Mouse (Mus musculus) hematopoietic stem cell, adult 5-6 weeks (primary cell): ENCODE measurements around the gene Slc27a3. TPM values are rescaled to one million over a fixed set of nuclear protein-coding genes. Genes with fewer than 3 reads are reported as not detected.
"Not testable (repeated sequence)": the region's sequence is repeated elsewhere in the genome, so short reads cannot be mapped to it uniquely, and the experiment has no call there.

Source experiments
- ATAC-seq, 2 experiments: fragments of 125-278 bp in 1 of 2; replicated peaks in 1 of 2; 2 replicates each; pipeline ENCODE4 v1.8.0; 2016 to 2017; ENCODE audit warnings: inconsistent platforms in 2 of 2, mild to moderate bottlenecking in 2 of 2, moderate number of reproducible peaks in 2 of 2, low read depth in 1 of 2, moderate TSS enrichment in 1 of 2; ENCODE audit not compliant: low FRiP score in 2 of 2, poor library complexity in 2 of 2, severe bottlenecking in 2 of 2, insufficient read depth in 1 of 2, low TSS enrichment in 1 of 2
- total RNA-seq: library from RNA; stranded (forward); fragments of 172-1452, 232-1000 nt; gene quantifications from 2 replicates; pipeline ENCODE4 v1.2.3, GENCODE M21; 2017

Slc27a3 gene
- total RNA-seq, 1 experiment from 2014 or later = 0.60 TPM

- no peak for ATAC-seq
These were observed 16.9 kb downstream of the Slc27a3 start for GRCm38 (mm10) chr3:90372817-90373216.

- no peak for ATAC-seq
These were observed 17.9 kb downstream of the Slc27a3 start for GRCm38 (mm10) chr3:90371857-90372256.

- no peak for ATAC-seq
These were observed 20.7 kb downstream of the Slc27a3 start for GRCm38 (mm10) chr3:90369041-90369440.

- ATAC-seq = no peak
These were observed 22.6 kb downstream of the Slc27a3 start for GRCm38 (mm10) chr3:90367001-90367632.

- no peak for ATAC-seq
These were observed 27.4 kb downstream of the Slc27a3 start for GRCm38 (mm10) chr3:90362346-90362745.

GRCm38 (mm10) chr3:90361476-90361875 is 28.3 kb downstream of the Slc27a3 start:
- ATAC-seq = no peak

- ATAC-seq = peak; percentile 37 to 48; a peak in 1 of 4 replicates
These were observed 30.5 kb downstream of the Slc27a3 start for GRCm38 (mm10) chr3:90359230-90359629.

GRCm38 (mm10) chr3:90357959-90358358 is 31.8 kb downstream of the Slc27a3 start:
- no peak for ATAC-seq

GRCm38 (mm10) chr3:90347847-90348246 is 41.9 kb downstream of the Slc27a3 start:
- ATAC-seq = no peak

GRCm38 (mm10) chr3:90342853-90343252 is 46.9 kb downstream of the Slc27a3 start:
- not testable (repeated sequence) for ATAC-seq

GRCm38 (mm10) chr3:90340177-90340576 is 49.6 kb downstream of the Slc27a3 start:
- no peak for ATAC-seq

- ATAC-seq = no peak
These were observed 51.5 kb downstream of the Slc27a3 start for GRCm38 (mm10) chr3:90338190-90338589.

- ATAC-seq = no peak
These were observed 54.2 kb downstream of the Slc27a3 start for GRCm38 (mm10) chr3:90335517-90335916.

Other genes starting within 250 kb of the Slc27a3 start
- 5,346 and 7,603 TPM in 2 replicates for gene Rps27, start 176.3 kb downstream of the Slc27a3 start, total RNA-seq
- gene Rab13, start 176.2 kb downstream of the Slc27a3 start, total RNA-seq = 3.8 and 5.8 TPM in 2 replicates
- gene Jtb, start 158.3 kb downstream of the Slc27a3 start, total RNA-seq = 45.2 and 54.4 TPM in 2 replicates
- not detected in 2 replicates for gene Creb3l4, start 146.4 kb downstream of the Slc27a3 start, total RNA-seq
- 48.2 and 61.7 TPM in 2 replicates for gene Slc39a1, start 141.8 kb downstream of the Slc27a3 start, total RNA-seq
- gene Crtc2, start 135.8 kb downstream of the Slc27a3 start, total RNA-seq = 15.1 and 18.8 TPM in 2 replicates
- 15.7 and 19.6 TPM in 2 replicates for gene Dennd4b, start 124.8 kb downstream of the Slc27a3 start, total RNA-seq
- gene Gatad2b, start 96.8 kb downstream of the Slc27a3 start, total RNA-seq = 33.5 and 34.1 TPM in 2 replicates
- gene Ints3, start 43.7 kb upstream of the Slc27a3 start, total RNA-seq = 20.9 and 22.6 TPM in 2 replicates
- 0.38 TPM in 1 of 2 replicates, not detected in the other for gene Npr1, start 75.9 kb upstream of the Slc27a3 start, total RNA-seq
- gene Ilf2, start 86.2 kb upstream of the Slc27a3 start, total RNA-seq = 203 and 236 TPM in 2 replicates
- gene Snapin, start 101.1 kb upstream of the Slc27a3 start, total RNA-seq = 52.2 and 60.1 TPM in 2 replicates
- gene Chtop, start 119.6 kb upstream of the Slc27a3 start, total RNA-seq = 109 and 142 TPM in 2 replicates
- 79.8 and 83.0 TPM in 2 replicates for gene S100a1, start 124.5 kb upstream of the Slc27a3 start, total RNA-seq
- 109 and 112 TPM in 2 replicates for gene S100a13, start 124.5 kb upstream of the Slc27a3 start, total RNA-seq
- not detected in 2 replicates for gene S100a14, start 136.9 kb upstream of the Slc27a3 start, total RNA-seq
- gene S100a16, start 147.3 kb upstream of the Slc27a3 start, total RNA-seq = not detected in 2 replicates
- 1.6 TPM in 1 of 2 replicates, not detected in the other for gene S100a3, start 170.6 kb upstream of the Slc27a3 start, total RNA-seq
- gene S100a2, start 200.3 kb upstream of the Slc27a3 start, total RNA-seq = not detected in 2 replicates
- gene Gm42674, start 212.0 kb upstream of the Slc27a3 start, total RNA-seq = not detected in 2 replicates
- gene S100a4, start 213.8 kb upstream of the Slc27a3 start, total RNA-seq = 29.5 and 78.7 TPM in 2 replicates
- not detected in 2 replicates for gene S100a5, start 218.6 kb upstream of the Slc27a3 start, total RNA-seq
- 37.1 and 121 TPM in 2 replicates for gene S100a6, start 222.9 kb upstream of the Slc27a3 start, total RNA-seq